Mouse (Mus musculus) gastrocnemius, postnatal 14 days (tissue): ENCODE measurements around the gene Gm17332. TPM values are rescaled to one million over a fixed set of nuclear protein-coding genes. Genes with fewer than 3 reads are reported as not detected.
"Not testable (repeated sequence)": the region's sequence is repeated elsewhere in the genome, so short reads cannot be mapped to it uniquely, and the experiment has no call there.

ENCODE experiments used
- DNase-seq: peaks from one replicate; pipeline ENCODE4 v3.0.0; 2021; ENCODE audit warnings: mixed read lengths
- intact Hi-C: fragments of 180-260 bp; cut with DNase I; formaldehyde crosslinking; loops from one replicate; pipeline ENCODE4 v1.15.1; 2025; ENCODE audit warnings: low total_unique reads
- long read RNA-seq, 2 experiments: library from polyadenylated mRNA; stranded (forward); transcript quantifications; one replicate each; pipeline ENCODE4 v2.0.0; 2021
- total RNA-seq, 2 experiments: library from RNA; stranded (reverse); gene quantifications; 2 replicates each; pipeline ENCODE4 v1.2.3; 2021

Gm17332 gene
- not detected for total RNA-seq
- long read RNA-seq, experiment 1: 0 reads
- long read RNA-seq, experiment 2: 0 reads

- intact Hi-C loops: no loop called here
- no peak for DNase-seq
These were observed at the start of gene Gm17332 for GRCm38 (mm10) chr11:31182362-31182761. Gene Gm17332, minus strand, starts transcription at chr11:31182462.

- intact Hi-C loops: no loop called here
- DNase-seq: no peak
These were observed 47.7 kb upstream of the Gm17332 start for GRCm38 (mm10) chr11:31229966-31230365.

GRCm38 (mm10) chr11:31225359-31225758 lies 43.1 kb upstream of the Gm17332 start:
- intact Hi-C loops: no loop called here
- no peak for DNase-seq

- no peak for DNase-seq
- intact Hi-C loops: no loop called here
These were observed 35.7 kb upstream of the Gm17332 start for GRCm38 (mm10) chr11:31218009-31218408.

- intact Hi-C loops: no loop called here
- no peak for DNase-seq
These were observed 13.5 kb upstream of the Gm17332 start for GRCm38 (mm10) chr11:31195621-31196363.

- intact Hi-C loops: no loop called here
- no peak for DNase-seq
These were observed 12.5 kb upstream of the Gm17332 start for GRCm38 (mm10) chr11:31194761-31195160.

- intact Hi-C loops: no loop called here
These were observed 12.1 kb downstream of the Gm17332 start for GRCm38 (mm10) chr11:31170052-31170646.

GRCm38 (mm10) chr11:31169161-31170051 lies 12.9 kb downstream of the Gm17332 start:
- intact Hi-C loops: no loop called here

More at GRCm38 (mm10) chr11:31170052-31170646, 12.1 kb downstream of the Gm17332 start:
- DNase-seq: no peak

GRCm38 (mm10) chr11:31168831-31169160 lies 13.5 kb downstream of the Gm17332 start:
- DNase-seq: no peak
- intact Hi-C loops: no loop called here

More at GRCm38 (mm10) chr11:31169161-31170051, 12.9 kb downstream of the Gm17332 start:
- DNase-seq: no peak

- DNase-seq: no peak
- intact Hi-C loops: no loop called here
These were observed 25.2 kb downstream of the Gm17332 start for GRCm38 (mm10) chr11:31157021-31157420.

- intact Hi-C loops, DNase-seq: not testable (repeated sequence)
These were observed 43.9 kb downstream of the Gm17332 start for GRCm38 (mm10) chr11:31138394-31138793.

GRCm38 (mm10) chr11:31134824-31135223 lies 47.4 kb downstream of the Gm17332 start:
- DNase-seq, intact Hi-C loops: not testable (repeated sequence)

GRCm38 (mm10) chr11:31133726-31134125 lies 48.5 kb downstream of the Gm17332 start:
- intact Hi-C loops: not testable (repeated sequence)

More at GRCm38 (mm10) chr11:31133726-31134125, 48.5 kb downstream of the Gm17332 start:
- not testable (repeated sequence) for DNase-seq

Other genes starting within 250 kb of the Gm17332 start
- gene Erlec1, start 228.1 kb downstream of the Gm17332 start, total RNA-seq: 10 to 100 TPM; 29.3 to 34.8 TPM
- gene Chac2, start 196.1 kb downstream of the Gm17332 start, total RNA-seq: 10 to 100 TPM; 12.3 to 15.2 TPM
- gene Stc2, start 187.6 kb upstream of the Gm17332 start, total RNA-seq: 1 to 10 TPM; 9.8 to 9.9 TPM